Mouse (Mus musculus) right cerebral cortex, postnatal 25 days (tissue): ENCODE results near the gene Tln2.
A peak's percentile ranks its signal among the peaks of the same experiment; 100 is the strongest.

Experiments used
- DNase-seq: peaks from one replicate; pipeline ENCODE4 v3.0.0; 2022

Gene Tln2

DNA sequence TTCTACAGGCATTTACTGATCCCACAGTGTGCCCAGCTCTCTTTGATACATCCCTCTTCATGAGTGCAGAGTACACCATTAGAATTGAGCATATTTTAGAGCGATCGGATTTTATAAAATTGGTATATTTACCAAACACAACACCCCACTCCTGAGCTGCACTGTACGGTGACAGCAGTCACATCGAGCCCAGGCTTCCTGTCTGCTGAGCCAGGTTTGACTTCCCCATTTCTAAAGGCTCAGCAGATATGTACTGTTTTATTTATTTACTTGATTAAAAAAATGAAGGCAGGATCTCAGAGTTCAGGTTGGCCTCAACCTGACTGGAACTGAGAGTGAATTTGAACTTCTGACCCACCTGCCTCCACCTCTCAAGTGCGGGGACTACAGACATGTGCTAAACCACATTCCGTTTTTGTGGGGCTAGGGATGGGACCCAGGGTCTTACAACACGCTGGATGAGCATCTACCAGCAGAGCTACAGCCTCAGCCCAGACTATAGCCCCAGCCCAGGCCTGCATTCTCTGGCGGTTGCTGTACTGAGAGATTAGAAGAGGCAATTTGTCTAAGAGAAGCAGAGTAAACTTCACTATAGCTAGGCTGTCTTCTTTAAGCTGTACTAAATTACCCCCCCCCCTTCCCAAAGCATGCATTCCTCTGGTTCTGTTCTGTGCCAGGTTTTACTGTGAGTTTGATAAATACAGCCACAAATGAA is 292.1 kb downstream of the Tln2 start:
- no peak for DNase-seq

DNA sequence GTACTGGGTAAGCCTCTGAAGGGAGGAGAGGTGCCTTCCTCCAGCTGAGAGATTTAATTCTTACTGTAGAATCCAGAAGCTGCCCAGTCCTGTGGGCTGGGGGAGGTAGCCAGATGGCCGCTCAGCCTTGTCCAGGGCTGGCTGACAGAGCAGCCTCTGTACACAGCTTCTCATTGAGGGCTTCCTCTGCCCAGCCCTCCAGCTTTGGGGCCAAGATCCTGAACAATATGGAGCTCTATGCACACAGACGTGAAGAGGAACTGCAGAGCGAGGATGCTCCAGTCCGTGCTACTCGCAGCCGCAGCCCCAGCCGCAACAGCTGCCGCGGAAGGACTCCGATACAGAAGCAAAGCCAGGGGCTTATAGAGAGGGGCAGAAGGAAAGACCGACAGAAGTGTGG is 294.0 kb downstream of the Tln2 start:
- DNase-seq: peak; percentile 17

DNA sequence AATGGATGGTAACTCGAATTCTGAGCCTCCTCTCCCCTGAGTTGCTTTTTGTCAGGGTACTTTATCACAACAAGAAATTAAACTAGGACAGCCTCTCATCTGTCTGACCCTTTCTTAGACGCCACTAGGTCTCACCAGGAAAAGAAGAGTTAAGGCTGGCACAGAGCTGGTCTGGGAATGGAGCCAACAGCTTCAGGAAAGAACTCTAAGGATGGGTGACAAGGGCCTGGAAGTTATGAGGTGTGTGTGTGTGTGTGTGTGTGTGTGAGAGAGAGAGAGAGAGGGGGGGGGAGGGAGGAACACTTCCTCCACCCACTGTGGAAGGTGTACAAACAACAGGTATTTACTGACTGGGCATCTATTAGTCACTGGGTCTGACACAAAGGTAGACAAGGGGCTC is 294.6 kb downstream of the Tln2 start:
- DNase-seq: no peak

DNA sequence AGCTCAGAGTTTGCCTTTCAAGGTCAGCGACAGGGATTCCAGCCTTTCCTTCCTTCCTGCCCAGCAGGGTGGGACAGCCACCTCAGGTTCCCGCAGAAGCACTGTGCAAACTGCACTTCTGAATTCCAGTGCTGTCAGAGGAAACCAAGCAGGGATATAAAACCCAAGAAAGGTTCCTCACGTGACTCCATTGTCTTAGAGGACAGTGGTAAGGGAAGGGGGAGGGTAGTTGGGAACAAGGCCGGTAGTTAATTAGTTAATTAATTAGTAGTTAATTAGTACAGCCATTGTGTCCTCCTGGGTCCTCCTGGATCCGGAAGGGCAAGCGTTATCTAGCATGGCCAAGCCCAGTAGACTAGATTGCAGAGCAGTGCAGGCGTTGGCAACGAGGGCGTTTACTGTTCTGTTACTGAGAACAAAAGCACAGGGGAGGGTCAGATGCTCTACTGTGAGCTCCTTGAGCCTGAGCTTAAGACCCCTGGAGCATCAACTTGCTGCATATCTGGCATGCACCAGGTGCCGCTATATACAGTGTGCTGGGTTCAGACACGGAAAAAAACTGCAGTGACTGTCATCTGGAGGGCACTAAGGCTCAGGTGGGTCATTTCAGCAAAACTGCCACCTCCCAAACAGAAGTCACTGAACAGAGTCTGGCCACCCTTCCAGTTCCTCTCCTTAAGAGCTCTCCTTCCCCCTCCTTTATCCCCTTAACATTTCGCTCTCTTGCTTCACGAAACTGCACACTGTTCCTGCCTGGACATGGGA is 298.5 kb downstream of the Tln2 start:
- no peak for DNase-seq

DNA sequence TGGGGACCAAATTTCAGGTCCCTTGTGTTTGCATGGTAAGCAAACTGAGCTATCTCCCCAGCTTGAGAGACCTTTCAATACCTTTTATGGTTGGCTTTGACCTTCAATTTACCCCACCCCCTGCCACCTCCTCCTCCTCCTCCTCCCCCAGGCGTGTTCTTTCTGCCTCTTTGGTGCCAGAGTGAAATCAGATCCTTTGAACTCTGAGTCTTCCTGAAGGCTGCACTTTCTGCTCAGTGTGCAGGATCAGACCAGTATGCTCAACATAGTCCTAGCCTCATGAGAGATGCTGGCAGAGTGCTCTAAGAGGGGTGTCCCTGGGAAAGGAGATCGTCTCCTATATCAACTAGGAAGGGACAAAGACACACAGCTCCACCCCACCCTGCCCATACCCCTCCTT is 309.4 kb downstream of the Tln2 start:
- DNase-seq: no peak

DNA sequence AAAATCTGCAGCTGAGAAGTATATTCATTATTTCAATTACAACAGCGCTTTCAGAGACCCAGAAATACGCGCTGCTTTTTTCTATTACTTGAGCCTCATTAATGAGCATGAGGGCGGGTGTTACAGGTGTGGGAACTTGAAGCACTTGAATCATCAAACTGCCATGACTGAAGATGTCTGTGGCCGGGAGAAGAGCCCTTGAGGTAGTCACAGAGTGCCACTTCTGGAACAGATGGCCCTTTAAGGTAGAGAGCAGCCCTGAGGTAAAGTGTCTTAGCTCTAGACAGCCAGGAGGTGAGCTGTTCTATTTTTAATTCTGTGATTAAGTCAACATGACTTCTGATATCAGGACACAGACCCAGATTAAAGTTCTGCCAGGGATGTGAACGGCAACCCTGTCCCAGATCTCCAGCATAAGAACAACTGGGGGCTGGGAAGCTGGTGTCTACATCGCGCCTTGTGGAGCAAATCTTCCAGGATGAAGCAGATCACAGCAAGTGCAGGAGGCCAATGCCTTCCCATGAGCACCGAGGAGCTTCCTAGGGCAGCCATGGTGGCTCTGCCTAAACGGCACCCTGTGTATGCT is 312.0 kb downstream of the Tln2 start:
- DNase-seq: no peak

DNA sequence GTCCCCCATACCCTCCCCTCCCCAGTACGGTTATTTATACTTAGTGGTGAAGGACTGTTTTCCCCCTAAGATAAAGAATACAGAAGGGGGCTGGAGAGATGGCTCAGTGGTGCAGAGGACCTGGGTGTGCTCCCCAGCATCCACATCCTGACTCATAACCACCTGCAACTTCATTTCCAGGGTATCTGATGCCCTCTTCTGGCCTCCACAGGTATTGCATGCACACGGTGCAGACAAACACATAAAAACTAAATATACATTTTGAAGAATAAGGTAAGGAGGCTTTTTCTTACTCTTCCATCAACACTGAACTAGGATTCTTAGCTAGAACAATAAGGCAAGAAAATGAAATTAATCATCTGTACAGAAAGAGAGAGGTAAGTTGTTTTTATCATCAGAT is 314.2 kb downstream of the Tln2 start:
- no peak for DNase-seq

DNA sequence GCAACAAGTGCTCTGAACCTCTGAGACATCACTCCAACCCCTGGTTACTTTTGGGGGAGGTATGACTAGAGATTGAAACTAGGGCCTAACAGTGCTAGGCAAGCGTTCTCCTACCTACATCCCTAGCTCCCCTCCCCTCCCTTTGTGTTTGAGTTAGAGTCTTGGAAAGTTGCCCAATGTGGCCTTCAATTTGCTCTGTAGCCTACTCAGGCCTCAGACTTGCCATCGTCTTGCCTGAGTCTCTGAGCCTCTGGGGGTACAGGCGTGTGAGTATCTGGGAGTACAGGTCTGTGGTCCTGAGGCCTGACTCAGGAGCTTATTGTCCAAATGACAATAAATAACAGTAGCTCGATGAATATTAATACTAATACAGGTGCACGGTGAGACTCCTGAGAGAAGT is 317.8 kb downstream of the Tln2 start:
- DNase-seq: no peak

DNA sequence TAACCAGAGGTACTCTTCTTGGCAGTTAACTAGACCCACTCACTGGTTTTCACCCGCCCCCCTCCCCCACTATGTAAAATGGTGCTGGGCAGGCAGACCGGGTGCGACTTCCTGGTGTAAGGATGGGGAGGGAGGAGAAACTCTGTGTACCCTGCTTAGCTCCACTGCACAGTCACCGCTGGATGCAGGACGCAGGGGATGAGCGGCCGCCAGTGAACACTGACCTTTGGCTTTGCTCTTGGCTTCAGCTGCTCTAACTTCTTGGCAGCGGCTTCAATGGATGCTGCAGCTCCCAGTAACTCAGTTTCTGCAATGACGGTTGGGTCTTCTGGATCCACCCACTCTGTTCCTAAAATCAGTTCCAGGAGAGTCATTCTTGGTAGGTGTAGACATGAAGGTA is 319.0 kb downstream of the Tln2 start:
- DNase-seq: no peak

DNA sequence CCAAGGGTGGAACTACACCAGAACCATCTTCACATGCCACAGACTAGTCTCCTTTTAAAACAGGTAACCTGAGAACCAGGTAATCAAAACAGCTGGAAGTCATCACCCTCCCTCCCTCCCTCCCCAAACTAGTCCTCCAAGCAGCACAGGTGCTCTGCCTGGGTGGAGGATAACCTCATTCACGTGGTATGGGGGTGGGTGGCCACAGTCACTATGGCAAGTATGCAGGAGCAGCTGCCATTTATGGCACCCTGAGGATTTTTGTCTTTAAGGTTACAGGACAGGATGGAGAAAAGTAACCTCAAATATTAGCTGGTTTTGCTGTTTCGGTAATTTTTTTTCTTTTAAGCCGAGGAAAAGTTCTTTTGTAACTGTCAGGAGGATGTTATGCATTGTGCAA is 322.5 kb downstream of the Tln2 start:
- DNase-seq: no peak

DNA sequence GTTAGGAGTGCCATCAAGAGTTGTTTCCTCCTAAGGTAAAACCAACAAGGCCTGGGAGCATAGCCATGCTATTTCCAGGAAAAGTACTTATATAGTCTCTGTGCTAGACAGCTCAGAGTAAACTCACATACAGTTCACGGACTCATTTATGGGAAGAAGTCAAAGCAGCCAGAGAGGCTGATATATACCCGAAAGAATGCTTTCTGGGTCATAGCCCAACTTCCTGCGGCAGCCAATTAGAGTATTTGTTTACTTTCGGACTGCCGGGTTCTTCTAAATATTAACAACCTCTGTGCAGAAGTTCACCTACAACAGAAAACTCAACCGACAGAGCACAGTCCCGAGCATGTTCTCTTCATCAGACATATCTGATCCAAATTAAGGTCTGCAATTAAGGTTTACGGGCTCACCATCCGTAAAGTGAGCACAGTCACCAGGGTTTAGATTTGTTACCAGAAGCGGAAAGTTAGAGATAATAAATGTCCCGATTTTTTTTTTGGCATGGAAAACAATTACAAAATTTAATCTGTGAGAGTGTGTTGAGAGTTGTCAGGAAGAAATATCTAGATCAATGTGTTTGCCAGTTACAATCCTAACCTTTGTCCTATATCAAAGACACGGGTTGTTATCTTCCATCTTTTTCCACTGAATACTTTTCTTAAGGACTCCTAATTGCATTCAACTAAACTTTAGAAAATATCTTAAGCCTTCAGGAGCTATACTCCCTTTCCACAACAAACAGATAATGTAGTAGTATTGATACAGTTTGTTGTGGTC is 323.9 kb downstream of the Tln2 start:
- no peak for DNase-seq

DNA sequence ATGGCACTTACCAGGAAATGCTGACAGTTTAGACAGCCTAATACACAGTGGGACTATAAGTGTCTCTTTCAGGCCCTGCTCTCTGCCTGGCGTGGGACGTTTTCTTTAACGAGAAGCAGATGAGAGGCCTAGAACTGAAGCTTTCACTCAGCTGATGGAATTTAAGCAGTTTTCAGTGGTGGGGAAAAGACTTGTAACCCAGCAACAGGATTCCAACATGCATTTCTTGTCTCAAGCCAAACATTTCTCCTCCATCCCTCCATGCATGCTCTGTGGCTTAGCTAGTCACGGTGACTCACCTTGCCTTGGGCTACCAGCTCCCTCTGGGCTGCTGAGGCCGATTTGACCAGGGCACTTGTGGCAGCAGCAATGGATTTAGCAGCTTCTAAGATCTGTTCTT is 330.5 kb downstream of the Tln2 start:
- no peak for DNase-seq

DNA sequence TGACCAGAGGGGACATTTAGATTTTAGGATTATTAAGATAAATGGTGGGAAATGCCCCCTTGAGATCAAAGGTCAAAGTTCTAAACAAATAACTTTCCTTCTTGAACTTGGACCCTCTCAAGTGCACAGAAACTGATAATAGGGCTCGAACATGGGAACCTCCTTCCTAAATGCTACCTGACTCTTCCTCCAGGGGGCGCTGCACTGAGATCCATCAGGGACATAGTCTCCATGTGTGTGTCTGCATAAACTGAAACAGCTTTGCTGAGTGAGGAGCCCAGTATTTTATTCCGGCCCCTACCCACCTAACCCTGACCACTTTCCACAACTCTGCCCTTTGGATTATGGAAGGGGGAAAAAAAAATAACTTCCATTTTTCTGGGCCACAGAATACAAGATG is 339.1 kb downstream of the Tln2 start:
- no peak for DNase-seq

DNA sequence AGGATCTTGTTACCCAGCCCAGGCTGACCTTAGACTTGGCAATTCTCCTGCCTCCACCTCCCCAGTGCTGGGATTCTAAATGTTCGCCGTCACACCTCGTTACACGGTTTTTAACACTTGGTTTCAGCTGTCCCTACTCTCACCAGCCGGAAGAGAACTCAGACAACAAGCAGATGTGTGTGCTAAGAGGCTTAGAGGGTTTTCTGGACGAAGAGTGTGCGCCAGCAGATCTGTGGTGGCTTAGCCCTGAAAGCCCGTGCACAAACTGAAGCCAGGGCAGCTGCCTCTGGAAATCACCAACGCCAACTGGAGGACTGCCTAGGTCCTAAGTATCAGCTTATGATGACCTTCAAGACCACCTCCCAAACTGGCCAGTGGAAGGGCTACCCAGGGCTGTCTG is 341.5 kb downstream of the Tln2 start:
- DNase-seq: no peak

DNA sequence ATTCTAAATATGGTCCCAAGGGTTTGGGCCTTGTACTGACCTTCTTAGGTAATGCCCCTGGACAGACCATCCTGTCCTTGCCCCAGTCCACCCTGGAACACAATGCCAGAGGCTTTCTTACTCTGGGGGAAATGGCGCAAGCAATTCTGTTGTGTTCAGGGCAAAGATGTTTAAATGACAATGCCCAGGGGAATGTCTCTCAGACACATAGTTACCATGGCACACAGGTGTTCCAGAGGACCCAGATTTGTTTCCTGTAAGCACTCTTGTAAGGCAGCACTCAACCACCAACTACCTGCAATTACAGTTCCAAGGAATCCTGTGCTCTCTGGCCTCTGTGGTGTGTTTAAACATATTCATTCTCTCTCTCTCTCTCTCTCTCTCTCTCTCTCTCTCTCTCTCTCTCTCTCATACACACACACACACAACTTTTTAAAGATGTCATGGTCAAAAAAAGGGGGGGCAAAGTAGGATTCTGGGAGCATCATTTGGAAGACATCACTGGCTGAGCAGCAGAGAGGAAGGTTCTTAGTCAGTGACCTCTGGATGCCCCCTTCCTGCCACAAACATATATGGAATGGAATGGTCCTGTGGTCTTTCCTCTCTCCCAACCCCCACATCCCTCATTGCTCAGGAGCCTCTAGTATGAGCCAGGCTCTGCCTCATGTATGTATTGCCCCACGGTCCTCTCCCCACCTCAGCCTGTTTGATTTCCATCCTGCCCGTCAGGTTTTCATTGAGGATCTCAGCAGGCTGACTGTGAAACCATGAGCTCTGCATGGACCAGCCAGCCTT is 345.1 kb downstream of the Tln2 start:
- DNase-seq: no peak

DNA sequence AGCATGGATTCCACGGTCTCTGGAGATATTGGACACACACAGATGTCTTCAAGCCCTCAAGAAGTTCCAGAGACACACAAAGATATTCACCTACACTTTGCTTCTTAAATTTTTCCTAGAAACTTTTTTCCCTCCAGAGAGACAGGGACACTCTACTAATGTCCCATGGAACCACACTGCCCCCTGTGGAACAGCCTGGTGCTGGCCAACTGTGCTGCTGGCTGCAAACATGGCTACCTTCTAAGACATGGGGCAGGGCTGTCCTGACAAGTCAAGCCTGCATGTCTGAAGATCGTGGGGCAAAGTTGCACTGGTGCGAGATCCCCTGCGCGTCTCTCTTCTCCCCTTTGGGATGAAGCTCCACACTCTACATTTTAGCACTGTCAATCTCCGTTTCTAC is 346.2 kb downstream of the Tln2 start:
- DNase-seq: peak; percentile 69

DNA sequence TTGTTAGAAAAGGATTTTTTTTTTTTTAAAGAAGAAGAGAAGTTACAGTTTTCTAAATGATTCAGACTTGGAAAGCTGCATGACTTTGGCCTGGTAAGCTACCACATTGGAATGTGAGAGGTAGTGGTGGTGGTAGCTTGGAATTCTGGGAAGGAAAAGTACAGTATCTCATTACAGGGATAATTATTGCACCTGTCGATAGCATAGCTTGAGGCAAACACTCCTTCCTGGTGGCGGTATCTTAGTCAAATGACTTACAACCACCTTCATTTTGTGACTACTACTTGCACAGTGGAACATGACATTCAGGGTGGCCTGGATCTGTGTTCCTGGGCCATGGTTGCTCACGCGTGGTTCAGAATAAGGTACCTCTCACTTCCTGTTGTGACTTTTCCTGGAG is 348.3 kb downstream of the Tln2 start:
- DNase-seq: no peak

DNA sequence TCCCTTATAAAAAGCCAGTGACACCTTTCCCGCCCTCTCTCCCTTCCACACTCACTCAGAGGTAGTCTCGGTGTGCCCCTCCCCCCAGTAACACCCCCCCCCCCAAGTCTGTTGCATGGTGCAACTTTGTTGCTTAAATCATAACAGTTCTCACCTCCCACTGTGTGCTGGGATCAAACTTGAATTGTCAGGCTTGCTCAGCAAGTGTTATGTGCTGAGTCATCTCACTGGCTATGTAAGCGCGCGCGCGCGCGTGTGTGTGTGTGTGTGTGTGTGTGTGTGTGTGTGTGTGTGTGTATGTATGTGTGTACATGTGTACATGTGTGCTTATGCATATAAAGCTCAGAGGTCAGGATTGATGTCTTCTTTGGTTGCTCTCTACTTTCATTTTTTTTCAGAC is 350.1 kb downstream of the Tln2 start:
- DNase-seq: no peak

DNA sequence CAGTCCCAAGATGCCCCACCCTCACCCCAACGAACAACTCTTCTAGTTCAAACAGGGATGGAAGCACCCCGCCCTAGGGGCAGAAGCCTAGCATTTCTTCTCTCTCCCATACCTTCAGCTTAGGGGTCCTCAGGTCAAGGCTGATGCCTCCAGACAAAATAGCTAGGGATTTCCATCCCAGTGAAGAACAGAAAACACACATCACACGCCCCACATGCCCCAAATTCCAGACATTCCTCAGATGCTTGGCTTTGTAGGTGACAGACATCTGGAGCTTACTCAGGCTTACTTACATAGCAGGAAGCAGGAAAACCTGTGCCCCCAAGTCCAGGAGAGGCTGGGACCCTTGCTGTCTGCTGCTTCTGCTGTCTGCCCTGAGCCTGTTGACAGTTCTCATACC is 351.1 kb downstream of the Tln2 start:
- no peak for DNase-seq

DNA sequence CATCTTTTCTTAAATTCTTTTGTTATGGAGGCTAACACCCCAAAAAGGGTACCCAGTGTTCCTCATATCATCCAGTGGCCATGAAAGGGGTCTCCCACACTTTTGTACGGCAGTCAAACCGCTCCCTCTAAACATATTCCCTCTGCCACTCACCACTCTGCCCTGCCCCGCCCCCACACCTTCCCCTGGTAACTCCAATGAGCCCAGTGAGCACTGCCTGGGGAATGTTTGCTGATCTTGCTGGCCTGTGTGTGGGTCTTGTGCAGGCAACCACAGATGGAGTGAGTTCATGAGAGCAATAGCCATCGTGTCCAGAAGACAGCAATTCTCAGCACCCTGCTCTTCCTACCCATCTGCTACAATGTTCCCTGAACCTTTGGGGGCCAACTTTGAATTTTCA is 354.3 kb downstream of the Tln2 start:
- no peak for DNase-seq

DNA sequence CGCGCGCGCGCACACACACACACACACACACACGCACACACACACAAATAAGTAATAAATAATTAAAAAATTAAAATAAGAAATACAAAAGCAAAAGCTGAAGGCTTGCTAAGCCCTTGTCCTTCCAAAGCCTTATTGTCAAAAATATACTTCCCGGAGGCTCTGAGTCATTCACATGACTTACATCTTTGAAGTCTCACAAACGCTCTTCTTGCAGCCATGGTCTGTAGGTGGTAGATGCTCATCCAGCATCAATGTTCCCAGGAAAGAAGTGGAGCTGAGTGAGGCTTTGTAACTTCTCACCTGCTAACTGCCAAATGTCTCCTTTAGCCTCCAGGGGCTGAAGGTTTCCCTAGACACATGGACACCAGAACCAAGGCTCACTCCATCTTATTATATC is 362.9 kb downstream of the Tln2 start:
- no peak for DNase-seq

DNA sequence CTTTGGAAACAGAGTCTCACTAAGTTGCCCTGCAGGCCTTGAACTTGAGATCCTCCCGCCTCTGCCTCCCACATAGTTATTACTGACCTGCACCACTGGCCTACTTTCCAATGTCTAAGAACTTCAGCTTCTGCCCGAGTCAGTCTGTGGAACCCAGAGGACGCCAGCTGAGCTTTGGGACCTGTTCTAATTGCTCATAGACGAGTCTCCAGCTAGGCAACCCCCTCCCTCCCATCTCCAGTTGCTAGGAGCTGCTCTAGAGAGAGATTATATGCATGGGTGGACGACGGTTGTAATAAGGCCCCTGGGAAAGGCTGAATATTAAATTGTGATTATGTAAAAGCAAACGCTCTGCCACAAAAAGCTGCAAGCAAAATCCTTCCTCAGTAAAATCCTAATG is 364.2 kb downstream of the Tln2 start:
- DNase-seq: no peak
